ENCODE assay signal across 8 mouse cellular contexts in genomic region chr6:83137576-83137950, GRCm38 (mm10). TPM values are rescaled to one million over a fixed set of nuclear protein-coding genes. Genes with fewer than 3 reads are reported as not detected.
A peak's percentile ranks its signal among the peaks of the same experiment; 100 is the strongest.
DNase-seq lines count a peak whose midpoint lies in the region; ATAC-seq and TF ChIP-seq lines count a peak whose summit lies in the region.

No protein-coding gene starts in this region.

- TF ChIP-seq CTCF in thymus, adult 2 months (IDR thresholded peaks at IDR 0.05; ENCODE audit: borderline replicate concordance, control insufficient read depth, extremely low read depth, insufficient read depth, low read length, poor library complexity): no peak

- peaks cover 27% of the 10 kb centered on the region for H3K4me1 ChIP-seq in thymus, adult 2 months (replicated peaks; ENCODE audit: control insufficient read depth, insufficient read depth, low read length)
- H3K4me1 ChIP-seq in embryonic facial prominence, embryonic 15.5 days: peaks cover 63% of the 10 kb centered on the region
- peaks cover 56% of the 10 kb centered on the region for H3K4me1 ChIP-seq in heart, embryonic 10.5 days
- peaks cover 61% of the 10 kb centered on the region for H3K4me1 ChIP-seq in limb, embryonic 15.5 days
- H3K4me1 ChIP-seq in midbrain, embryonic 14.5 days (ENCODE audit: control insufficient read depth, insufficient read depth, low read length): peaks cover 38% of the 10 kb centered on the region

- ATAC-seq in embryonic facial prominence, embryonic 15.5 days (ENCODE audit: insufficient number of reproducible peaks, low FRiP score, low TSS enrichment, low read depth): peak; percentile 88
- ATAC-seq in limb, embryonic 15.5 days (ENCODE audit: insufficient number of reproducible peaks, low FRiP score, low TSS enrichment, low read depth): peak; percentile 87
- ATAC-seq in midbrain, embryonic 14.5 days (ENCODE audit: low FRiP score, low TSS enrichment): peak; percentile 55

- H3K36me3 ChIP-seq in thymus, adult 2 months (ENCODE audit: control insufficient read depth, insufficient read depth, low read length): no peaks in the 10 kb centered on the region
- no peaks in the 10 kb centered on the region for H3K36me3 ChIP-seq in embryonic facial prominence, embryonic 15.5 days
- H3K36me3 ChIP-seq in heart, embryonic 10.5 days: no peaks in the 10 kb centered on the region
- H3K36me3 ChIP-seq in limb, embryonic 15.5 days: peaks cover 5% of the 10 kb centered on the region; the same call in 1 of the 2 replicates
- H3K36me3 ChIP-seq in midbrain, embryonic 14.5 days (ENCODE audit: control insufficient read depth, insufficient read depth, low read length): no peaks in the 10 kb centered on the region

- peak overlapping the region; percentile 72 for H3K4me2 ChIP-seq in embryonic facial prominence, embryonic 15.5 days (replicated peaks)
- peak overlapping the region; percentile 81 for H3K4me2 ChIP-seq in limb, embryonic 15.5 days
- H3K4me2 ChIP-seq in midbrain, embryonic 14.5 days (ENCODE audit: low read length): peak overlapping the region; percentile 65

- no peaks in the 10 kb centered on the region for H3K9me3 ChIP-seq in embryonic facial prominence, embryonic 15.5 days (replicated peaks)
- no peaks in the 10 kb centered on the region for H3K9me3 ChIP-seq in heart, embryonic 10.5 days
- no peaks in the 10 kb centered on the region for H3K9me3 ChIP-seq in limb, embryonic 15.5 days
- no peaks in the 10 kb centered on the region for H3K9me3 ChIP-seq in midbrain, embryonic 14.5 days (ENCODE audit: control insufficient read depth, low read length)

- peak overlapping the region; percentile 41 for H3K4me3 ChIP-seq in thymus, adult 2 months (ENCODE audit: control insufficient read depth, insufficient read depth, low read length)
- peak overlapping the region; percentile 52 for H3K4me3 ChIP-seq in embryonic facial prominence, embryonic 15.5 days (replicated peaks)
- H3K4me3 ChIP-seq in heart, embryonic 10.5 days: peak overlapping the region; percentile 79
- peak overlapping the region; percentile 54 for H3K4me3 ChIP-seq in limb, embryonic 15.5 days
- H3K4me3 ChIP-seq in midbrain, embryonic 14.5 days (replicated peaks; ENCODE audit: low read depth, low read length): peak overlapping the region; percentile 39

- TF ChIP-seq POLR2A in thymus, adult 2 months (IDR thresholded peaks at IDR 0.05; ENCODE audit: control insufficient read depth, extremely low read depth, insufficient read depth, low read length, poor library complexity): no peak

- no peak for DNase-seq in thymus, adult 2 months
- no peak for DNase-seq in thymus, adult 18-20 months
- peak; percentile 93 for DNase-seq in heart, embryonic 10.5 days (ENCODE audit: low spot score)
- peak; percentile 93 for DNase-seq in kidney, adult 9 months
- DNase-seq in midbrain, embryonic 14.5 days: peak; percentile 78
- peak; percentile 97 for DNase-seq in testis, postnatal 10 days (ENCODE audit: low spot score)

- H3K9ac ChIP-seq in embryonic facial prominence, embryonic 15.5 days: peak overlapping the region; percentile 62
- peak overlapping the region; percentile 63 for H3K9ac ChIP-seq in limb, embryonic 15.5 days
- peak overlapping the region; percentile 62 for H3K9ac ChIP-seq in midbrain, embryonic 14.5 days (replicated peaks; ENCODE audit: low read length)

- H3K27ac ChIP-seq in thymus, adult 2 months (ENCODE audit: control insufficient read depth, insufficient read depth, low read length): no peak overlapping the region
- H3K27ac ChIP-seq in embryonic facial prominence, embryonic 15.5 days (replicated peaks): peak overlapping the region; percentile 100
- H3K27ac ChIP-seq in heart, embryonic 10.5 days: peak overlapping the region; percentile 99
- H3K27ac ChIP-seq in limb, embryonic 15.5 days: peak overlapping the region; percentile 100
- H3K27ac ChIP-seq in midbrain, embryonic 14.5 days (replicated peaks; ENCODE audit: low read depth, low read length): peak overlapping the region; percentile 90

- H3K27me3 ChIP-seq in thymus, adult 2 months (ENCODE audit: control insufficient read depth, insufficient read depth, low read length): peaks cover 5% of the 10 kb centered on the region
- no peaks in the 10 kb centered on the region for H3K27me3 ChIP-seq in embryonic facial prominence, embryonic 15.5 days
- H3K27me3 ChIP-seq in heart, embryonic 10.5 days (ENCODE audit: insufficient read depth, poor library complexity, severe bottlenecking): peaks cover 20% of the 10 kb centered on the region
- H3K27me3 ChIP-seq in limb, embryonic 15.5 days: no peaks in the 10 kb centered on the region
- peaks cover 7% of the 10 kb centered on the region; the same call in 1 of the 2 replicates for H3K27me3 ChIP-seq in midbrain, embryonic 14.5 days (ENCODE audit: control insufficient read depth, insufficient read depth, low read length)

- 2% methylated on average over 12 of the region's 12 CpGs for WGBS in thymus, adult 2 months
- under 1% methylated on average over 12 of the region's 12 CpGs for WGBS in embryonic facial prominence, embryonic 15.5 days
- 0% methylated on average over 12 of the region's 12 CpGs for WGBS in heart, embryonic 10.5 days
- 0% methylated on average over 12 of the region's 12 CpGs for WGBS in limb, embryonic 15.5 days
- under 1% methylated on average over 12 of the region's 12 CpGs for WGBS in midbrain, embryonic 14.5 days

RNA-seq across cellular contexts. Expression of gene Rtkn, which starts 2.3 kb away (rescaled TPM):
- 40.5 and 41.3 TPM in 2 replicates for polyA plus RNA-seq in thymus, adult 2 months (2012; rRNA removed)
- polyA plus RNA-seq in embryonic facial prominence, embryonic 15.5 days (2015; fragmentation: Nextera tagmentation; extraction: Ambion mirVana): 62.8 and 63.2 TPM in 2 replicates
- polyA plus RNA-seq in heart, embryonic 10.5 days (2016; fragmentation: Nextera tagmentation; extraction: Ambion mirVana): 18.4 and 24.4 TPM in 2 replicates
- 76.7 and 79.5 TPM in 2 replicates for polyA plus RNA-seq in limb, embryonic 15.5 days (2015; fragmentation: Nextera tagmentation; extraction: Ambion mirVana)
- 5.0 and 8.8 TPM in 2 replicates for polyA plus RNA-seq in midbrain, embryonic 14.5 days (2014; fragmentation: Nextera tagmentation; extraction: Ambion mirVana)

RNA-seq across cellular contexts. Expression of gene Ino80b, which starts 12.3 kb away (rescaled TPM):
- 67.2 and 98.6 TPM in 2 replicates for polyA plus RNA-seq in thymus, adult 2 months (2012; rRNA removed)
- 18.2 and 18.5 TPM in 2 replicates for polyA plus RNA-seq in embryonic facial prominence, embryonic 15.5 days (2015; fragmentation: Nextera tagmentation; extraction: Ambion mirVana)
- 11.4 and 16.1 TPM in 2 replicates for polyA plus RNA-seq in heart, embryonic 10.5 days (2016; fragmentation: Nextera tagmentation; extraction: Ambion mirVana)
- 9.9 and 10.0 TPM in 2 replicates for polyA plus RNA-seq in limb, embryonic 15.5 days (2015; fragmentation: Nextera tagmentation; extraction: Ambion mirVana)
- 13.1 and 14.2 TPM in 2 replicates for polyA plus RNA-seq in midbrain, embryonic 14.5 days (2014; fragmentation: Nextera tagmentation; extraction: Ambion mirVana)

RNA-seq across cellular contexts. Expression of gene Wbp1, which starts 16.2 kb away (rescaled TPM):
- 227 and 265 TPM in 2 replicates for polyA plus RNA-seq in thymus, adult 2 months (2012; rRNA removed)
- polyA plus RNA-seq in embryonic facial prominence, embryonic 15.5 days (2015; fragmentation: Nextera tagmentation; extraction: Ambion mirVana): 109 and 113 TPM in 2 replicates
- polyA plus RNA-seq in heart, embryonic 10.5 days (2016; fragmentation: Nextera tagmentation; extraction: Ambion mirVana): 101 and 113 TPM in 2 replicates
- 89.8 and 91.4 TPM in 2 replicates for polyA plus RNA-seq in limb, embryonic 15.5 days (2015; fragmentation: Nextera tagmentation; extraction: Ambion mirVana)
- 155 and 157 TPM in 2 replicates for polyA plus RNA-seq in midbrain, embryonic 14.5 days (2014; fragmentation: Nextera tagmentation; extraction: Ambion mirVana)

RNA-seq across cellular contexts. Expression of gene Wdr54, which starts 18.6 kb away (rescaled TPM):
- polyA plus RNA-seq in thymus, adult 2 months (2012; rRNA removed): 0.80 and 0.89 TPM in 2 replicates
- polyA plus RNA-seq in embryonic facial prominence, embryonic 15.5 days (2015; fragmentation: Nextera tagmentation; extraction: Ambion mirVana): 7.9 and 12.0 TPM in 2 replicates
- 6.9 and 7.3 TPM in 2 replicates for polyA plus RNA-seq in heart, embryonic 10.5 days (2016; fragmentation: Nextera tagmentation; extraction: Ambion mirVana)
- 4.8 and 5.4 TPM in 2 replicates for polyA plus RNA-seq in limb, embryonic 15.5 days (2015; fragmentation: Nextera tagmentation; extraction: Ambion mirVana)
- 19.4 and 30.3 TPM in 2 replicates for polyA plus RNA-seq in midbrain, embryonic 14.5 days (2014; fragmentation: Nextera tagmentation; extraction: Ambion mirVana)

RNA-seq across cellular contexts. Expression of gene 1700003E16Rik, which starts 18.6 kb away (rescaled TPM):
- 0.19 and 0.38 TPM in 2 replicates for polyA plus RNA-seq in thymus, adult 2 months (2012; rRNA removed)
- 10.3 and 17.2 TPM in 2 replicates for polyA plus RNA-seq in embryonic facial prominence, embryonic 15.5 days (2015; fragmentation: Nextera tagmentation; extraction: Ambion mirVana)
- 0.23 and 0.50 TPM in 2 replicates for polyA plus RNA-seq in heart, embryonic 10.5 days (2016; fragmentation: Nextera tagmentation; extraction: Ambion mirVana)
- 3.1 and 3.4 TPM in 2 replicates for polyA plus RNA-seq in limb, embryonic 15.5 days (2015; fragmentation: Nextera tagmentation; extraction: Ambion mirVana)
- 5.9 and 7.1 TPM in 2 replicates for polyA plus RNA-seq in midbrain, embryonic 14.5 days (2014; fragmentation: Nextera tagmentation; extraction: Ambion mirVana)

Comparison
In these comparisons a context has a peak if more than half of its experiments do, and no peak if none do; other contexts are left out.
1. DNase-seq: peak in heart, embryonic 10.5 days (single experiment), kidney, adult 9 months (single experiment), midbrain, embryonic 14.5 days (single experiment) and testis, postnatal 10 days (single experiment); none in thymus, adult 2 months (single experiment) and thymus, adult 18-20 months (0 of 2).
2. Peak in every context shown above with its lines, with median percentiles within 50 percentile points of each other: H3K4me3 ChIP-seq, ATAC-seq, H3K4me2 ChIP-seq and H3K9ac ChIP-seq.